In the genomic region with DNA sequence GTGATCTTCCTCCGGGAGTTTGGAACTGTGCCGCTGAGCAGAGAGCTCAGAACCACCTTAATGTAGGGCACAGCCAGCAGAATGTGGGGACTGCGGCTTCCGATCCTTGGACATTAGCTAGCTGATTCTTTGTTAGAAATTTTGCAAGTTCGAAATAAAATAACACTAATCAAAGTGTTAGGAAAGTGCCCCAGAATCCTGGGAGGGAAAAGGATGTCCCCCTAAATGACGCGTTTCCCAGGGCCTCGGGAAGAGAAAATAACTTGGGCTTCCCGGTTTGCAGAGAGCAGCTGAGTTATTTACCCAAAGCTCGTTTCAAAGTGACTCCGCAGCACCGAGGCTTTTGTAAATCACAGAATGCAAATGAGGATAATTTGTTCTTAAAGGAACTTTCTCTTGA, we compare ENCODE assay signal across 22 mouse cellular contexts. TPM values are rescaled to one million over a fixed set of nuclear protein-coding genes. Genes with fewer than 3 reads are reported as not detected.
DNase-seq lines count a peak whose midpoint lies in the region; ATAC-seq and TF ChIP-seq lines count a peak whose summit lies in the region.
"Had no signal": no experiment of that assay in that cellular context is flagged by ENCODE, and none has a peak within 500 bp of the region (broad histone marks: within the 10 kb centered on the region; RNA-seq: fewer than 3 reads in every experiment).

No protein-coding gene starts in this region.

- H3K9me3 ChIP-seq in intestine, embryonic 14.5 days (ENCODE audit: control insufficient read depth, low read length): no peaks in the 10 kb centered on the region
- no peaks in the 10 kb centered on the region for H3K9me3 ChIP-seq in intestine, postnatal 0 days (ENCODE audit: control insufficient read depth)
- no peaks in the 10 kb centered on the region for H3K9me3 ChIP-seq in limb, embryonic 10.5 days (replicated peaks)
- H3K9me3 ChIP-seq: forebrain, embryonic 15.5 days; hindbrain, embryonic 15.5 days; lung, embryonic 15.5 days; neural tube, embryonic 12.5 days had no signal

- DNase-seq in intestine, embryonic 14.5 days (ENCODE audit: low spot score): peak; percentile 68
- DNase-seq in Muller cell, postnatal 12 days (ENCODE audit: inconsistent ontology term): peak; percentile 20
- DNase-seq in embryo, embryonic 11 days: peak; percentile 35
- peak; percentile 35 for DNase-seq in limb, embryonic 10.5 days (ENCODE audit: low spot score)
- DNase-seq in heart, adult 8-10 months (ENCODE audit: low spot score): no peak
- DNase-seq in kidney, adult 18-20 months: no peak
- no peak for DNase-seq in heart, postnatal 4 days
- DNase-seq: gastrocnemius, adult 2 months; kidney, adult 11 months; kidney, postnatal 14 days; layer of hippocampus, adult 9-11 months; right cerebral cortex, postnatal 25 days; thymus, postnatal 14 days had no signal

- no peak overlapping the region for H3K27ac ChIP-seq in intestine, embryonic 14.5 days (ENCODE audit: low read depth)
- H3K27ac ChIP-seq in intestine, postnatal 0 days (ENCODE audit: low read depth, low read length): no peak overlapping the region
- no peak overlapping the region; the same call in 1 of the 2 replicates for H3K27ac ChIP-seq in limb, embryonic 10.5 days
- H3K27ac ChIP-seq: forebrain, embryonic 15.5 days; gastrocnemius, adult 2 months; hindbrain, embryonic 15.5 days; lung, embryonic 15.5 days; neural tube, embryonic 12.5 days had no signal

- no peak overlapping the region for H3K4me2 ChIP-seq in intestine, embryonic 14.5 days (ENCODE audit: low read length)
- H3K4me2 ChIP-seq in intestine, postnatal 0 days (replicated peaks; ENCODE audit: low read depth): no peak overlapping the region
- H3K4me2 ChIP-seq: forebrain, embryonic 15.5 days; hindbrain, embryonic 15.5 days; lung, embryonic 15.5 days; neural tube, embryonic 12.5 days had no signal

- ATAC-seq in intestine, embryonic 14.5 days (replicated peaks; ENCODE audit: low FRiP score, low TSS enrichment, low read depth): no peak
- no peak for ATAC-seq in intestine, postnatal 0 days
- ATAC-seq: forebrain, embryonic 15.5 days had no signal

- H3K27me3 ChIP-seq in intestine, embryonic 14.5 days (replicated peaks; ENCODE audit: control insufficient read depth, insufficient read depth, low read length): peaks cover 86% of the 10 kb centered on the region
- H3K27me3 ChIP-seq in intestine, postnatal 0 days (replicated peaks; ENCODE audit: control insufficient read depth, insufficient read depth, low read length): peaks cover 97% of the 10 kb centered on the region
- H3K27me3 ChIP-seq in limb, embryonic 10.5 days (ENCODE audit: low read depth, poor library complexity, severe bottlenecking): peaks cover 95% of the 10 kb centered on the region

- no peak overlapping the region for H3K4me3 ChIP-seq in intestine, embryonic 14.5 days (ENCODE audit: low read depth, low read length)
- no peak overlapping the region for H3K4me3 ChIP-seq in intestine, postnatal 0 days (ENCODE audit: low read depth, low read length)
- H3K4me3 ChIP-seq in limb, embryonic 10.5 days: peak overlapping the region; percentile 23; the same call in 1 of the 2 replicates
- H3K4me3 ChIP-seq: forebrain, embryonic 15.5 days; gastrocnemius, adult 2 months; hindbrain, embryonic 15.5 days; lung, embryonic 15.5 days; neural tube, embryonic 12.5 days had no signal

- H3K4me1 ChIP-seq in intestine, embryonic 14.5 days (replicated peaks; ENCODE audit: control insufficient read depth, insufficient read depth, low read length): peaks cover 3% of the 10 kb centered on the region
- 0 out of 2 replicates have a peak, but pooled peaks cover 2% of the 10 kb centered on the region for H3K4me1 ChIP-seq in intestine, postnatal 0 days (replicated peaks; ENCODE audit: control insufficient read depth, insufficient read depth, low read length)
- peaks cover 55% of the 10 kb centered on the region for H3K4me1 ChIP-seq in limb, embryonic 10.5 days

- 1% methylated on average over 12 of the region's 12 CpGs for WGBS in intestine, embryonic 14.5 days
- WGBS in intestine, postnatal 0 days: under 1% methylated on average over 12 of the region's 12 CpGs
- WGBS in limb, embryonic 10.5 days: under 1% methylated on average over 12 of the region's 12 CpGs

- H3K36me3 ChIP-seq in intestine, embryonic 14.5 days (ENCODE audit: control insufficient read depth, insufficient read depth, low read length): no peaks in the 10 kb centered on the region
- no peaks in the 10 kb centered on the region for H3K36me3 ChIP-seq in intestine, postnatal 0 days (ENCODE audit: control insufficient read depth, insufficient read depth)
- H3K36me3 ChIP-seq in limb, embryonic 10.5 days: no peaks in the 10 kb centered on the region
- H3K36me3 ChIP-seq: forebrain, embryonic 15.5 days; hindbrain, embryonic 15.5 days; lung, embryonic 15.5 days; neural tube, embryonic 12.5 days had no signal

- H3K9ac ChIP-seq in intestine, embryonic 14.5 days (ENCODE audit: low read length): no peak overlapping the region
- no peak overlapping the region for H3K9ac ChIP-seq in intestine, postnatal 0 days (ENCODE audit: low read depth, low read length)
- H3K9ac ChIP-seq: forebrain, embryonic 15.5 days; hindbrain, embryonic 15.5 days; lung, embryonic 15.5 days; neural tube, embryonic 12.5 days had no signal

- no peak for TF ChIP-seq CTCF in intestine, postnatal 0 days (IDR thresholded peaks at IDR 0.05; ENCODE audit: low read depth)

RNA-seq across cellular contexts. Expression of a gene that starts 3.9 kb away (rescaled TPM):
- 0.38 TPM in 1 of 2 replicates, not detected in the other for polyA plus RNA-seq in intestine, embryonic 14.5 days (2014; fragmentation: Nextera tagmentation; extraction: Ambion mirVana)
- polyA plus RNA-seq in intestine, postnatal 0 days (2015; fragmentation: Nextera tagmentation; extraction: Ambion mirVana): 0.20 TPM in 1 of 2 replicates, not detected in the other
- polyA plus RNA-seq in limb, embryonic 10.5 days (2016; fragmentation: Nextera tagmentation; extraction: Ambion mirVana): 20.1 and 34.2 TPM in 2 replicates
- not detected for total RNA-seq in heart, adult 8-10 months (2022)
- total RNA-seq in heart, postnatal 4 days (2021): under 1 TPM in 1 of 2 experiments, not detected in 1; 0.20 TPM
- total RNA-seq: heart, adult 18-20 months; left cerebral cortex, postnatal 10 days; liver, adult 2 months had no signal
- polyA plus RNA-seq: C2C12; liver, adult 2 months had no signal

Comparison
In these comparisons a context has a peak if more than half of its experiments do, and no peak if none do; other contexts are left out.
1. DNase-seq: peak in intestine, embryonic 14.5 days (single experiment), Muller cell, postnatal 12 days (single experiment), embryo, embryonic 11 days (single experiment) and limb, embryonic 10.5 days (single experiment); none in heart, adult 8-10 months (single experiment), kidney, adult 18-20 months (single experiment) and heart, postnatal 4 days (single experiment).
2. RNA of a gene that starts 3.9 kb away (polyA plus RNA-seq): 20.1 to 34.2 TPM in limb, embryonic 10.5 days; 0.38 TPM in intestine, embryonic 14.5 days and 0.20 TPM in intestine, postnatal 0 days; every median in the first group is over 10 times any median in the second.